Mouse (Mus musculus): ENCODE data around the gene Traf1.

DNA sequence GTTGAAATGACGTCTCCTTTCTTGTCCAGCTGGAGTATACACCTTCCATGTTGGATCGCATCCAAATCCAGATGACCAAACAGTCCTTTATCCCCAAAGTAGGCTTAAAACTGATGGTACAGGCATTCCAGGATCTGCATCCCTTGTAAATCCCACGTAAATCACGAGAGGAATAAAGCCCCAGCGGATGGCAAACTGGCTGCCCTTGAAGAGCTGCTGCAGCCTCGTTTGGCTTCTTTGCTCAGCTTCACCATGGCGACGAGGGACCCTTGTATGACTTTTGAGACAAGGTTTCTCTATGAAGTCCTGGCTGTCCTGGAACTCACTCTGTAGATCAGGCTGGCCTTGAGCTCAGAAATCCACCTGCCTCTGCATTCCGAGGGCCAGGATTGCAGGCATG, 3.1 kb upstream of the Traf1 start:
- TF ChIP-seq POLR2A (IDR thresholded peaks at IDR 0.05; ENCODE audit: borderline replicate concordance, extremely low read depth, insufficient read depth, insufficient read length, poor library complexity, severe bottlenecking) (no peak), CTCF (IDR thresholded peaks at IDR 0.05; ENCODE audit: borderline replicate concordance, extremely low read depth, insufficient read depth, insufficient read length) (no peak)

Data from brain, embryonic 14.5 days (tissue).